Mouse (Mus musculus) thymus, adult 2 months (tissue): Measurements from ENCODE around the gene Cldn6. TPM values are rescaled to one million over a fixed set of nuclear protein-coding genes. Genes with fewer than 3 reads are reported as not detected.

Source experiments
- DNase-seq: peaks from one replicate; pipeline ENCODE4 v3.0.0; 2021
- H3K27ac ChIP-seq: fragments of 200-500 bp; 2 replicates; pipeline ENCODE4 v1.5.1; 2012; ENCODE audit warnings: low read length, control low read depth; ENCODE audit not compliant: control insufficient read depth, insufficient read depth
- H3K27me3 ChIP-seq: fragments of 200-500 bp; 2 replicates; pipeline ENCODE4 v1.6.1; 2012; ENCODE audit warnings: mild to moderate bottlenecking, low read length, moderate library complexity, mixed read lengths; ENCODE audit not compliant: control insufficient read depth, insufficient read depth
- H3K36me3 ChIP-seq: fragments of 200-500 bp; 2 replicates; pipeline ENCODE4 v1.6.1; 2012; ENCODE audit warnings: mild to moderate bottlenecking, low read length, moderate library complexity; ENCODE audit not compliant: control insufficient read depth, insufficient read depth
- H3K4me1 ChIP-seq: fragments of 200-500 bp; replicated peaks from 2 replicates; pipeline ENCODE4 v1.6.1; 2012; ENCODE audit warnings: low read length; ENCODE audit not compliant: control insufficient read depth, insufficient read depth
- H3K4me3 ChIP-seq: fragments of 200-500 bp; 2 replicates; pipeline ENCODE4 v1.5.1; 2012; ENCODE audit warnings: mild to moderate bottlenecking, low read length, control low read depth, moderate library complexity; ENCODE audit not compliant: control insufficient read depth, insufficient read depth
- CTCF ChIP-seq: fragments of 200-500 bp; IDR thresholded peaks from 2 replicates; pipeline ENCODE4 v1.5.1; 2012; ENCODE audit warnings: mild to moderate bottlenecking, control low read depth, low read length, moderate library complexity, borderline replicate concordance; ENCODE audit not compliant: control insufficient read depth, poor library complexity, insufficient read depth; ENCODE audit errors: extremely low read depth
- POLR2A ChIP-seq: fragments of 200-500 bp; IDR thresholded peaks from 2 replicates; pipeline ENCODE4 v1.6.1; 2012; ENCODE audit warnings: mild to moderate bottlenecking, low read length, control low read depth, moderate library complexity; ENCODE audit not compliant: control insufficient read depth, poor library complexity, insufficient read depth; ENCODE audit errors: extremely low read depth
- WGBS: fragments of 180-500 bp; shearing (Covaris S2); methylation state at CpG from one replicate; pipeline ENCODE4 v1.1.7; 2018; 5-methylcytosine and 5-hydroxymethylcytosine counted together
- polyA plus RNA-seq: library from polyadenylated mRNA; depleted of rRNA; stranded (reverse); fragments of >200 nt; gene quantifications from 2 replicates; pipeline ENCODE4 v1.2.3, GENCODE M21; 2012; rRNA removed

The Cldn6 gene
- 0.47 and 0.51 TPM in 2 replicates for polyA plus RNA-seq

- no peak within 1 kb of the TSS for H3K4me3 ChIP-seq
- H3K27ac ChIP-seq = no peak within 1 kb of the TSS
- peaks cover 9% of the 10 kb centered on the region; the same call in 1 of the 2 replicates for H3K27me3 ChIP-seq
- no peaks in the 10 kb centered on the region for H3K36me3 ChIP-seq
- DNase-seq = no peak
- H3K4me1 ChIP-seq = peaks cover 19% of the 10 kb centered on the region
- WGBS = 21% methylated on average over 38 of the region's 38 CpGs
- TF ChIP-seq CTCF (no peak), POLR2A (no peak)
Measured at GRCm38 (mm10) chr17:23679127-23679835, at the start of gene Cldn6. Gene Cldn6 (plus strand): TSS chr17:23679249.

GRCm38 (mm10) chr17:23630195-23631020, 48.6 kb upstream of the Cldn6 start:
- H3K4me3 ChIP-seq = no peak overlapping the region
- no peaks in the 10 kb centered on the region for H3K36me3 ChIP-seq
- WGBS = 15% methylated on average over 22 of the region's 22 CpGs
- no peaks in the 10 kb centered on the region for H3K27me3 ChIP-seq
- H3K4me1 ChIP-seq = 0 out of 2 replicates have a peak, but pooled peaks cover 4% of the 10 kb centered on the region
- DNase-seq = peak; percentile 87
- no peak overlapping the region for H3K27ac ChIP-seq
- TF ChIP-seq CTCF (peak; percentile 87; the same call in 1 of the 2 replicates), POLR2A (no peak)

DNA sequence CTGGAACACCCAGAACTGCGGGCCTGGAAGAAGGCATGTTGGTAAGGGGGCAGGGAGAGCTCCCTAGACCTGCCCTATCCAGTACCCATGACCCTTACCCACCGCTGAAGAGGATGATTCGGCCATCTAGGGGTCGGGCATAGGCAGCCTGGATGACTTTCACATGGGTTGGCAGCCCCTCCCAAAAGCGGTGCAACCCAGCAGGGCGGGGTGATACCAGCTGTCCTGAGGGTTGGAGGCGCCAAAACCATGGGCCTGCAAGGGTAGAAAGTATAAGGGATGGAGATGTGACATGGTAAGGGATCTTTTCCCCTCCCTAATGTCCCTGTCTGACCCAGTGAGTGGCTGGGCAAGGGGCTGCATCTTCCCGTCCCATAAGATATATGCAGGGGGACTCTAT, 47.8 kb upstream of the Cldn6 start:
- H3K27me3 ChIP-seq = no peaks in the 10 kb centered on the region
- no peak for TF ChIP-seq CTCF
- TF ChIP-seq POLR2A = no peak

GRCm38 (mm10) chr17:23644613-23645495, 34.2 kb upstream of the Cldn6 start, which contains the start of gene Mmp25:
Gene Mmp25 (minus strand): TSS chr17:23645277.
- 4% methylated on average over 58 of the region's 58 CpGs for WGBS
- peaks cover 6% of the 10 kb centered on the region; the same call in 1 of the 2 replicates for H3K4me1 ChIP-seq
- no peak within 1 kb of the TSS for H3K27ac ChIP-seq
- peak within 1 kb of the TSS; percentile 1; the same call in 1 of the 2 replicates for H3K4me3 ChIP-seq
- peaks cover 8% of the 10 kb centered on the region for H3K27me3 ChIP-seq
- DNase-seq = no peak
- TF ChIP-seq POLR2A (no peak), CTCF (no peak)
- no peaks in the 10 kb centered on the region for H3K36me3 ChIP-seq

More for the DNA sequence above, 47.8 kb upstream of the Cldn6 start:
- Histone ChIP-seq H3K36me3 (no peaks in the 10 kb centered on the region), H3K27ac (no peak overlapping the region), H3K4me3 (no peak overlapping the region), H3K4me1 (0 out of 2 replicates have a peak, but pooled peaks cover 4% of the 10 kb centered on the region)
- no peak for DNase-seq
- 87% methylated on average over 8 of the region's 8 CpGs for WGBS

DNA sequence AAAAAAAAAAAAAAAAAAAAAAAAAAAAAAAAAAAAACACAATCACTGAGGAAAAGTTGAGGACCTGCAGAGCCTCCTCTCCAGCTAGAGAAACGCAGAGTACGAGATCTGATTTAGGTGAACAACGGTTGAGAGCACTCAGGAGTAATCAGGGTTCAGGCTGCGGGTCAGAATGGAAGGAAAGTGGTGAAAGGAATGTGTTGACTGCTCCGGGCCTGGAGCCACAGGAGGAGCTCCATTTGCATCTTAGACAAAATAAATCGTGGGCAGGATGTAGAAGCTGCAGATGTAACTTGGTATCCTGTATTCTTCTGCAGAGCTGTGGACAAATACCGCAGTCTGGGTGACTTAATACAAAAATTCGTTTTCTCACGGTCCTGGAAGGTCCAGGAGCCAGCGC, 33.2 kb upstream of the Cldn6 start:
- Histone ChIP-seq H3K36me3 (no peaks in the 10 kb centered on the region), H3K27me3 (peaks cover 8% of the 10 kb centered on the region), H3K4me1 (peaks cover 6% of the 10 kb centered on the region; the same call in 1 of the 2 replicates), H3K4me3 (no peak overlapping the region), H3K27ac (no peak overlapping the region)
- DNase-seq = no peak
- 81% methylated on average over 10 of the region's 10 CpGs for WGBS
- TF ChIP-seq CTCF = no peak
- TF ChIP-seq POLR2A = no peak
